Mouse (Mus musculus) midbrain, embryonic 11.5 days (tissue): Measurements from ENCODE around the gene Prpf18. TPM values are rescaled to one million over a fixed set of nuclear protein-coding genes. Genes with fewer than 3 reads are reported as not detected.
"Not testable (repeated sequence)": the region's sequence is repeated elsewhere in the genome, so short reads cannot be mapped to it uniquely, and the experiment has no call there.

ENCODE experiments used
- ATAC-seq: fragments of 200-750 bp; cut with Nextera tagmentation; 2 replicates; pipeline ENCODE4 v1.8.0; 2017; ENCODE audit warnings: moderate TSS enrichment, moderate library complexity; ENCODE audit not compliant: low FRiP score
- DNase-seq: peaks from one replicate; pipeline ENCODE4 v3.0.0; 2015; ENCODE audit warnings: low spot score; ENCODE audit errors: missing footprints
- H3K27ac ChIP-seq: fragments of 300-500 bp; sonication (generic); 2 replicates; pipeline ENCODE4 v1.5.1; 2014; ENCODE audit warnings: low read depth, low read length
- H3K27me3 ChIP-seq: fragments of 300-500 bp; sonication (generic); 2 replicates; pipeline ENCODE4 v1.6.1; 2014; ENCODE audit warnings: mild to moderate bottlenecking, low read length, moderate library complexity, mixed read lengths; ENCODE audit not compliant: control insufficient read depth, insufficient read depth
- H3K36me3 ChIP-seq: fragments of 300-500 bp; sonication (generic); 2 replicates; pipeline ENCODE4 v1.6.1; 2014; ENCODE audit warnings: mild to moderate bottlenecking, low read length, moderate library complexity, mixed read lengths; ENCODE audit not compliant: control insufficient read depth, insufficient read depth
- H3K4me1 ChIP-seq: fragments of 300-500 bp; sonication (generic); 2 replicates; pipeline ENCODE4 v1.6.1; 2014; ENCODE audit warnings: low read length; ENCODE audit not compliant: control insufficient read depth, insufficient read depth
- H3K4me2 ChIP-seq: fragments of 300-500 bp; sonication (generic); 2 replicates; pipeline ENCODE4 v1.6.1; 2014; ENCODE audit warnings: mild to moderate bottlenecking, moderate library complexity
- H3K4me3 ChIP-seq: fragments of 300-500 bp; sonication (generic); 2 replicates; pipeline ENCODE4 v1.5.1; 2014; ENCODE audit warnings: low read depth, low read length
- H3K9ac ChIP-seq: fragments of 300-500 bp; sonication (generic); 2 replicates; pipeline ENCODE4 v1.6.1; 2014; ENCODE audit warnings: low read length
- H3K9me3 ChIP-seq: fragments of 300-500 bp; sonication (generic); 2 replicates; pipeline ENCODE4 v1.6.1; 2016; ENCODE audit warnings: low read length; ENCODE audit not compliant: control insufficient read depth
- WGBS: fragments of 180-500 bp; shearing (Covaris S2); extraction: QIAGEN DNeasy Blood & Tissue Kit; methylation state at CpG from one replicate; pipeline ENCODE4 v1.1.7; 2014; 5-methylcytosine and 5-hydroxymethylcytosine counted together
- polyA plus RNA-seq: library from polyadenylated mRNA; unstranded; fragments of >200 nt; fragmentation: Nextera tagmentation; extraction: Ambion mirVana; gene quantifications from 2 replicates; pipeline ENCODE4 v1.2.1, GENCODE M21; 2014

Gene Prpf18
- polyA plus RNA-seq, 1 experiment from 2014 or later, result 44.4 TPM

- 57% methylated on average over 6 of the region's 6 CpGs for WGBS
- Histone ChIP-seq H3K4me3 (no peak overlapping the region), H3K9me3 (no peaks in the 10 kb centered on the region), H3K9ac (no peak overlapping the region), H3K4me2 (no peak overlapping the region), H3K27ac (no peak overlapping the region), H3K4me1 (peaks cover 7% of the 10 kb centered on the region; the same call in 1 of the 2 replicates), H3K36me3 (peaks cover 8% of the 10 kb centered on the region; the same call in 1 of the 2 replicates), H3K27me3 (no peaks in the 10 kb centered on the region)
- no peak for ATAC-seq
- DNase-seq, result peak; percentile 83
These were observed 31.9 kb downstream of the Prpf18 start for GRCm38 (mm10) chr2:4619893-4620593.

- H3K4me3 ChIP-seq, H3K4me2 ChIP-seq, ATAC-seq, H3K36me3 ChIP-seq, DNase-seq, H3K27ac ChIP-seq, H3K4me1 ChIP-seq, H3K9ac ChIP-seq, H3K27me3 ChIP-seq, H3K9me3 ChIP-seq: not testable (repeated sequence)
These were observed 32.8 kb downstream of the Prpf18 start for GRCm38 (mm10) chr2:4619126-4619525.

- Histone ChIP-seq H3K4me2 (no peak overlapping the region), H3K27ac (no peak overlapping the region), H3K27me3 (no peaks in the 10 kb centered on the region), H3K4me3 (no peak overlapping the region), H3K4me1 (peaks cover 7% of the 10 kb centered on the region; the same call in 1 of the 2 replicates), H3K9ac (no peak overlapping the region), H3K9me3 (no peaks in the 10 kb centered on the region), H3K36me3 (peaks cover 4% of the 10 kb centered on the region; the same call in 1 of the 2 replicates)
- DNase-seq, result no peak
- 92% methylated on average over 4 of the region's 4 CpGs for WGBS
- ATAC-seq, result no peak
These were observed 34.9 kb downstream of the Prpf18 start for GRCm38 (mm10) chr2:4616995-4617394.

- no peak for DNase-seq
These were observed 36.8 kb downstream of the Prpf18 start for GRCm38 (mm10) chr2:4615014-4615546.

GRCm38 (mm10) chr2:4614276-4614929 is 37.5 kb downstream of the Prpf18 start:
- not testable (repeated sequence) for H3K9me3 ChIP-seq, H3K9ac ChIP-seq, H3K27me3 ChIP-seq, ATAC-seq, DNase-seq, H3K4me3 ChIP-seq, H3K27ac ChIP-seq, H3K4me1 ChIP-seq, H3K4me2 ChIP-seq
- H3K36me3 ChIP-seq, result peaks cover 14% of the 10 kb centered on the region; the same call in 1 of the 2 replicates
- whole genome bisulfite sequencing, result 75% methylated on average over 6 of the region's 6 CpGs

More at GRCm38 (mm10) chr2:4615014-4615546, 36.8 kb downstream of the Prpf18 start:
- peaks cover 14% of the 10 kb centered on the region; the same call in 1 of the 2 replicates for H3K36me3 ChIP-seq
- no peak overlapping the region for H3K4me3 ChIP-seq
- H3K4me1 ChIP-seq, result peaks cover 2% of the 10 kb centered on the region; the same call in 1 of the 2 replicates
- no peak overlapping the region for H3K9ac ChIP-seq
- 96% methylated on average over 2 of the region's 2 CpGs for WGBS
- no peak overlapping the region for H3K4me2 ChIP-seq
- H3K27ac ChIP-seq, result no peak overlapping the region
- H3K9me3 ChIP-seq, result no peaks in the 10 kb centered on the region
- no peaks in the 10 kb centered on the region for H3K27me3 ChIP-seq
- ATAC-seq, result no peak

- 90% methylated on average over 10 of the region's 10 CpGs for WGBS
- Histone ChIP-seq H3K4me3 (no peak overlapping the region), H3K27ac (no peak overlapping the region), H3K36me3 (peaks cover 21% of the 10 kb centered on the region), H3K4me1 (no peaks in the 10 kb centered on the region), H3K4me2 (no peak overlapping the region), H3K27me3 (no peaks in the 10 kb centered on the region), H3K9ac (no peak overlapping the region), H3K9me3 (no peaks in the 10 kb centered on the region)
- DNase-seq, result no peak
- no peak for ATAC-seq
These were observed 40.2 kb downstream of the Prpf18 start for GRCm38 (mm10) chr2:4611704-4612103.

GRCm38 (mm10) chr2:4611295-4611694 is 40.6 kb downstream of the Prpf18 start:
- ATAC-seq (no peak), DNase-seq (no peak)
- Histone ChIP-seq H3K9me3 (no peaks in the 10 kb centered on the region), H3K4me1 (no peaks in the 10 kb centered on the region), H3K4me2 (no peak overlapping the region), H3K9ac (no peak overlapping the region), H3K27ac (no peak overlapping the region), H3K4me3 (no peak overlapping the region), H3K27me3 (no peaks in the 10 kb centered on the region), H3K36me3 (peaks cover 23% of the 10 kb centered on the region)
- WGBS, result 90% methylated on average over 6 of the region's 6 CpGs

GRCm38 (mm10) chr2:4609433-4609832 is 42.5 kb downstream of the Prpf18 start:
- DNase-seq (no peak), ATAC-seq (no peak)
- Histone ChIP-seq H3K27me3 (no peaks in the 10 kb centered on the region), H3K9me3 (no peaks in the 10 kb centered on the region), H3K4me1 (no peaks in the 10 kb centered on the region), H3K9ac (no peak overlapping the region), H3K36me3 (peaks cover 29% of the 10 kb centered on the region), H3K27ac (no peak overlapping the region), H3K4me3 (no peak overlapping the region), H3K4me2 (no peak overlapping the region)
- WGBS, result 89% methylated on average over 10 of the region's 10 CpGs

- Histone ChIP-seq H3K27me3 (no peaks in the 10 kb centered on the region), H3K4me1 (no peaks in the 10 kb centered on the region), H3K4me3 (no peak overlapping the region), H3K9me3 (no peaks in the 10 kb centered on the region), H3K27ac (no peak overlapping the region), H3K4me2 (no peak overlapping the region), H3K9ac (no peak overlapping the region), H3K36me3 (peaks cover 38% of the 10 kb centered on the region)
- ATAC-seq (no peak), DNase-seq (no peak)
- WGBS, result 85% methylated on average over 3 of the region's 3 CpGs
These were observed 43.7 kb downstream of the Prpf18 start for GRCm38 (mm10) chr2:4608253-4608652.
